Mouse (Mus musculus) neural tube, embryonic 14.5 days (tissue): ENCODE measurements at regions not wholly inside any gene's neighbourhood (a gene's known extent, or its start where the extent isn't known, plus 50 kb on each side); places are given as distances from the start of the nearest gene placed in this dataset.

ENCODE experiments used
- ATAC-seq: fragments of 200-750 bp; cut with Nextera tagmentation; 2 replicates; pipeline ENCODE4 v1.8.0; 2017; ENCODE audit warnings: low read depth, mild to moderate bottlenecking, moderate TSS enrichment, moderate library complexity
- H3K27ac ChIP-seq: fragments of 300-500 bp; sonication (generic); 2 replicates; pipeline ENCODE4 v1.5.1; 2014; ENCODE audit warnings: low read depth, mild to moderate bottlenecking, control low read depth, low read length, moderate library complexity, mixed read lengths
- H3K27me3 ChIP-seq: fragments of 300-500 bp; sonication (generic); 2 replicates; pipeline ENCODE4 v1.6.1; 2014; ENCODE audit warnings: low read length; ENCODE audit not compliant: control insufficient read depth, insufficient read depth
- H3K36me3 ChIP-seq: fragments of 300-500 bp; sonication (generic); 2 replicates; pipeline ENCODE4 v1.6.1; 2014; ENCODE audit warnings: low read length, mixed read lengths; ENCODE audit not compliant: control insufficient read depth, insufficient read depth
- H3K4me1 ChIP-seq: fragments of 300-500 bp; sonication (generic); 2 replicates; pipeline ENCODE4 v1.6.1; 2014; ENCODE audit warnings: low read length; ENCODE audit not compliant: control insufficient read depth, insufficient read depth
- H3K4me2 ChIP-seq: fragments of 300-500 bp; sonication (generic); 2 replicates; pipeline ENCODE4 v1.6.1; 2014; ENCODE audit warnings: mild to moderate bottlenecking, low read depth, low read length, control low read depth
- H3K4me3 ChIP-seq: fragments of 300-500 bp; sonication (generic); 2 replicates; pipeline ENCODE4 v1.5.1; 2014; ENCODE audit warnings: low read depth, low read length, control low read depth, mixed read lengths
- H3K9ac ChIP-seq: fragments of 300-500 bp; sonication (generic); replicated peaks from 2 replicates; pipeline ENCODE4 v1.6.1; 2014; ENCODE audit warnings: low read depth, mild to moderate bottlenecking, control low read depth, low read length, mixed read lengths
- H3K9me3 ChIP-seq: fragments of 300-500 bp; sonication (generic); 2 replicates; pipeline ENCODE4 v1.6.1; 2016; ENCODE audit warnings: low read length; ENCODE audit not compliant: control insufficient read depth
- WGBS: fragments of 180-500 bp; shearing (Covaris S2); extraction: QIAGEN DNeasy Blood & Tissue Kit; methylation state at CpG from one replicate; pipeline ENCODE4 v1.1.7; 2014; 5-methylcytosine and 5-hydroxymethylcytosine counted together

- Histone ChIP-seq H3K27me3 (no peaks in the 10 kb centered on the region), H3K36me3 (no peaks in the 10 kb centered on the region), H3K4me2 (no peak overlapping the region), H3K9ac (no peak overlapping the region), H3K27ac (no peak overlapping the region), H3K4me1 (no peaks in the 10 kb centered on the region), H3K4me3 (no peak overlapping the region), H3K9me3 (no peaks in the 10 kb centered on the region)
- ATAC-seq = peak; percentile 90
- WGBS = 48% methylated on average over 11 of the region's 11 CpGs
Measured at GRCm38 (mm10) chr2:48001800-48002507, 812.0 kb upstream of the Acvr2a start.

- Histone ChIP-seq H3K27ac (no peak overlapping the region), H3K4me2 (no peak overlapping the region), H3K9ac (no peak overlapping the region), H3K36me3 (no peaks in the 10 kb centered on the region), H3K4me1 (no peaks in the 10 kb centered on the region), H3K4me3 (no peak overlapping the region), H3K27me3 (no peaks in the 10 kb centered on the region), H3K9me3 (no peaks in the 10 kb centered on the region)
- no peak for ATAC-seq
- 79% methylated on average over 2 of the region's 2 CpGs for WGBS
Measured at GRCm38 (mm10) chr2:48010308-48010707, 803.6 kb upstream of the Acvr2a start.

GRCm38 (mm10) chr2:48027559-48027958 lies 786.4 kb upstream of the Acvr2a start:
- Histone ChIP-seq H3K27ac (no peak overlapping the region), H3K4me3 (no peak overlapping the region), H3K9me3 (no peaks in the 10 kb centered on the region), H3K4me1 (no peaks in the 10 kb centered on the region), H3K36me3 (no peaks in the 10 kb centered on the region), H3K9ac (no peak overlapping the region), H3K4me2 (no peak overlapping the region), H3K27me3 (no peaks in the 10 kb centered on the region)
- 71% methylated on average over 7 of the region's 7 CpGs for WGBS
- peak; percentile 17; the same call in 1 of the 2 replicates for ATAC-seq

- Histone ChIP-seq H3K9me3 (no peaks in the 10 kb centered on the region), H3K27me3 (no peaks in the 10 kb centered on the region), H3K4me2 (no peak overlapping the region), H3K4me3 (no peak overlapping the region), H3K4me1 (no peaks in the 10 kb centered on the region), H3K36me3 (no peaks in the 10 kb centered on the region), H3K9ac (no peak overlapping the region), H3K27ac (no peak overlapping the region)
- ATAC-seq = no peak
- WGBS = 69% methylated on average over 1 of the region's 1 CpGs
Measured at GRCm38 (mm10) chr2:48061375-48061774, 752.5 kb upstream of the Acvr2a start.

- no peak overlapping the region for H3K27ac ChIP-seq
- H3K9me3 ChIP-seq = no peaks in the 10 kb centered on the region
- no peak overlapping the region for H3K4me3 ChIP-seq
- no peak overlapping the region for H3K9ac ChIP-seq
- no peaks in the 10 kb centered on the region for H3K4me1 ChIP-seq
- no peak overlapping the region for H3K4me2 ChIP-seq
- no peaks in the 10 kb centered on the region for H3K27me3 ChIP-seq
- 74% methylated on average over 9 of the region's 9 CpGs for WGBS
- no peaks in the 10 kb centered on the region for H3K36me3 ChIP-seq
- no peak for ATAC-seq
Measured at GRCm38 (mm10) chr2:48063436-48063835, 750.5 kb upstream of the Acvr2a start.

GRCm38 (mm10) chr2:48065162-48065561 lies 748.7 kb upstream of the Acvr2a start:
- Histone ChIP-seq H3K36me3 (no peaks in the 10 kb centered on the region), H3K27me3 (no peaks in the 10 kb centered on the region), H3K4me3 (no peak overlapping the region), H3K9ac (no peak overlapping the region), H3K9me3 (no peaks in the 10 kb centered on the region), H3K4me1 (no peaks in the 10 kb centered on the region), H3K27ac (no peak overlapping the region), H3K4me2 (no peak overlapping the region)
- WGBS = 81% methylated on average over 3 of the region's 3 CpGs
- ATAC-seq = no peak

- WGBS = 60% methylated on average over 3 of the region's 3 CpGs
- no peaks in the 10 kb centered on the region for H3K9me3 ChIP-seq
- H3K4me1 ChIP-seq = no peaks in the 10 kb centered on the region
- no peaks in the 10 kb centered on the region for H3K27me3 ChIP-seq
- H3K36me3 ChIP-seq = no peaks in the 10 kb centered on the region
- ATAC-seq = peak; percentile 49; the same call in 1 of the 2 replicates
- H3K9ac ChIP-seq = no peak overlapping the region
- H3K27ac ChIP-seq = no peak overlapping the region
- no peak overlapping the region for H3K4me3 ChIP-seq
- no peak overlapping the region for H3K4me2 ChIP-seq
Measured at GRCm38 (mm10) chr2:48082120-48082799, 731.6 kb upstream of the Acvr2a start.

GRCm38 (mm10) chr2:48098287-48098686 lies 715.6 kb upstream of the Acvr2a start:
- H3K4me3 ChIP-seq = no peak overlapping the region
- no peak overlapping the region for H3K9ac ChIP-seq
- peak; percentile 12; the same call in 1 of the 2 replicates for ATAC-seq
- no peak overlapping the region for H3K27ac ChIP-seq
- 59% methylated on average over 1 of the region's 1 CpGs for WGBS
- no peaks in the 10 kb centered on the region for H3K36me3 ChIP-seq
- no peaks in the 10 kb centered on the region for H3K9me3 ChIP-seq
- H3K4me2 ChIP-seq = no peak overlapping the region
- no peaks in the 10 kb centered on the region for H3K27me3 ChIP-seq
- peaks cover 8% of the 10 kb centered on the region; the same call in 1 of the 2 replicates for H3K4me1 ChIP-seq

GRCm38 (mm10) chr2:48098931-48099531 lies 714.9 kb upstream of the Acvr2a start:
- no peak overlapping the region for H3K27ac ChIP-seq
- peak; percentile 80 for ATAC-seq
- H3K4me2 ChIP-seq = no peak overlapping the region
- peaks cover 8% of the 10 kb centered on the region; the same call in 1 of the 2 replicates for H3K4me1 ChIP-seq
- H3K4me3 ChIP-seq = no peak overlapping the region
- WGBS = 16% methylated on average over 8 of the region's 8 CpGs
- no peak overlapping the region for H3K9ac ChIP-seq
- no peaks in the 10 kb centered on the region for H3K27me3 ChIP-seq
- no peaks in the 10 kb centered on the region for H3K9me3 ChIP-seq
- no peaks in the 10 kb centered on the region for H3K36me3 ChIP-seq
